Mouse (Mus musculus) testis, adult 2 months (tissue): Measurements from ENCODE around the gene Steap1. TPM values are rescaled to one million over a fixed set of nuclear protein-coding genes. Genes with fewer than 3 reads are reported as not detected.

Experiments
- H3K27ac ChIP-seq: fragments of 200-500 bp; 2 replicates; pipeline ENCODE4 v1.5.1; 2012; ENCODE audit warnings: low read depth, low read length; ENCODE audit not compliant: control insufficient read depth, insufficient read depth
- H3K27me3 ChIP-seq: fragments of 200-500 bp; 2 replicates; pipeline ENCODE4 v1.6.1; 2012; ENCODE audit warnings: mild to moderate bottlenecking, low read length, moderate library complexity; ENCODE audit not compliant: control insufficient read depth, insufficient read depth
- H3K36me3 ChIP-seq: fragments of 200-500 bp; 2 replicates; pipeline ENCODE4 v1.6.1; 2012; ENCODE audit warnings: mild to moderate bottlenecking, low read length; ENCODE audit not compliant: control insufficient read depth, insufficient read depth
- H3K4me1 ChIP-seq: fragments of 200-500 bp; 2 replicates; pipeline ENCODE4 v1.6.1; 2012; ENCODE audit warnings: low read length; ENCODE audit not compliant: control insufficient read depth, insufficient read depth
- H3K4me3 ChIP-seq: fragments of 200-500 bp; 2 replicates; pipeline ENCODE4 v1.5.1; 2012; ENCODE audit warnings: low read depth, mild to moderate bottlenecking, low read length, moderate library complexity, mixed read lengths; ENCODE audit not compliant: control insufficient read depth
- CTCF ChIP-seq: fragments of 200-500 bp; IDR thresholded peaks from 2 replicates; pipeline ENCODE4 v1.5.1; 2012; ENCODE audit warnings: low read depth, mild to moderate bottlenecking, inconsistent platforms, low read length, moderate library complexity; ENCODE audit not compliant: control insufficient read depth, insufficient read depth, insufficient replicate concordance
- POLR2A ChIP-seq: fragments of 200-500 bp; IDR thresholded peaks from 2 replicates; pipeline ENCODE4 v1.6.1; 2012; ENCODE audit warnings: low read depth, mild to moderate bottlenecking, inconsistent platforms, low read length, moderate library complexity; ENCODE audit not compliant: control insufficient read depth
- polyA plus RNA-seq: library from polyadenylated mRNA; depleted of rRNA; stranded (reverse); fragments of >200 nt; gene quantifications from 2 replicates; pipeline ENCODE4 v1.2.3, GENCODE M21; 2012; rRNA removed

The Steap1 gene
- polyA plus RNA-seq, 1 experiment = 1.1 TPM

GRCm38 (mm10) chr5:5698830-5699229 lies 50.3 kb downstream of the Steap1 start:
- no peak overlapping the region for H3K27ac ChIP-seq
- H3K4me1 ChIP-seq = no peaks in the 10 kb centered on the region; the same call in none of the 2 replicates
- TF ChIP-seq POLR2A (no peak), CTCF (no peak)
- no peaks in the 10 kb centered on the region for H3K27me3 ChIP-seq
- H3K4me3 ChIP-seq = no peak overlapping the region
- no peaks in the 10 kb centered on the region for H3K36me3 ChIP-seq

GRCm38 (mm10) chr5:5695401-5695942 lies 53.7 kb downstream of the Steap1 start:
- no peaks in the 10 kb centered on the region for H3K36me3 ChIP-seq
- H3K27ac ChIP-seq = no peak overlapping the region
- TF ChIP-seq CTCF (no peak), POLR2A (no peak)
- no peaks in the 10 kb centered on the region; the same call in none of the 2 replicates for H3K4me1 ChIP-seq
- no peak overlapping the region for H3K4me3 ChIP-seq
- no peaks in the 10 kb centered on the region for H3K27me3 ChIP-seq

DNA sequence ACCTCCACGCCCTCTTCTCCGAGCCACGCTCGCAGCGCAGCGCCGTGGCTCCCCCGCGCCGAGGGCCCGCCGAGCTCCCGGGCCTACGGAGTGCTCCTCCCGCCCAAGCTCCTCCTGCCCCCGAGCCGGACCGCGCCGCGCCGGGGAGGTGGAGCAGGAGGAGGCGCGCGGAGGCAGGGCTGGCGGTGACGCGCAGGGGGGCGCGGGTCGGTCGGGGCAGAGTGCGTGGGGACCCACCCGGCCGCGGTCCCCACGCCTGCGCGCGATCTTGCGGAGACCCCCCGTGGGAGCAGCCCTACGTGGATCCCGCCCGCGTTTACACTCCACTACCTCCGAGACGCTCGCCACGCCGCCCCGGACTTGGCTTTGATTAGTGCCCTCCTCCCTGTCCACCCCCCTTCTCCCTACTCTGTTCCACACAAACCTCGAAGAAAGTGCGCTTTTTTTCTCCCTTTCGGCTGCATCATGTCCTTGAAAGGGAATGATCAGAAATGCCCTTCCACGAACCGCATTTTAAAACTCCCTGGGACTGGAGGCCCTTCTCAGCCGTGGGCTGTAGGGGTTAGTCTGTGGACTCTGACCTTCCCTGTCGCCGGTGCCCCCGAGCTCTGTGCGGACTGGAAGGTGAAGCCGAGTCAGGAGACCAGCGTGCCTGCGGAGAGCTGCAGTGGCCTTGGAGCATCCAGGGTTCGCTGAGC lies 55.0 kb downstream of the Steap1 start, which contains the start of gene Steap2:
Gene Steap2, minus strand, starts transcription at position 623 of the 698 bp plus-strand sequence.
- no peaks in the 10 kb centered on the region for H3K36me3 ChIP-seq
- no peaks in the 10 kb centered on the region; the same call in none of the 2 replicates for H3K4me1 ChIP-seq
- TF ChIP-seq POLR2A (no peak; the same call in 1 of the 2 replicates), CTCF (no peak)

GRCm38 (mm10) chr5:5693541-5693955 lies 55.6 kb downstream of the Steap1 start:
- Histone ChIP-seq H3K27me3 (no peaks in the 10 kb centered on the region), H3K4me1 (no peaks in the 10 kb centered on the region; the same call in none of the 2 replicates), H3K4me3 (peak overlapping the region; percentile 76), H3K27ac (no peak overlapping the region), H3K36me3 (no peaks in the 10 kb centered on the region)
- TF ChIP-seq CTCF = no peak
- TF ChIP-seq POLR2A = peak; percentile 40; the same call in 1 of the 2 replicates

More for the DNA sequence above, 55.0 kb downstream of the Steap1 start, which contains the start of gene Steap2:
- Histone ChIP-seq H3K27me3 (no peaks in the 10 kb centered on the region), H3K27ac (no peak within 1 kb of the TSS), H3K4me3 (peak within 1 kb of the TSS; percentile 76)

- no peak overlapping the region for H3K4me3 ChIP-seq
- no peaks in the 10 kb centered on the region; the same call in none of the 2 replicates for H3K4me1 ChIP-seq
Measured at GRCm38 (mm10) chr5:5692167-5692738, 56.9 kb downstream of the Steap1 start.

GRCm38 (mm10) chr5:5688945-5689540 lies 60.1 kb downstream of the Steap1 start:
- Histone ChIP-seq H3K36me3 (no peaks in the 10 kb centered on the region), H3K4me1 (peaks cover 3% of the 10 kb centered on the region), H3K27me3 (no peaks in the 10 kb centered on the region), H3K27ac (no peak overlapping the region), H3K4me3 (no peak overlapping the region)
- no peak for TF ChIP-seq POLR2A
- TF ChIP-seq CTCF = no peak

More at GRCm38 (mm10) chr5:5692167-5692738, 56.9 kb downstream of the Steap1 start:
- H3K27me3 ChIP-seq = no peaks in the 10 kb centered on the region
- no peak overlapping the region for H3K27ac ChIP-seq
- no peaks in the 10 kb centered on the region for H3K36me3 ChIP-seq
- TF ChIP-seq CTCF = no peak

DNA sequence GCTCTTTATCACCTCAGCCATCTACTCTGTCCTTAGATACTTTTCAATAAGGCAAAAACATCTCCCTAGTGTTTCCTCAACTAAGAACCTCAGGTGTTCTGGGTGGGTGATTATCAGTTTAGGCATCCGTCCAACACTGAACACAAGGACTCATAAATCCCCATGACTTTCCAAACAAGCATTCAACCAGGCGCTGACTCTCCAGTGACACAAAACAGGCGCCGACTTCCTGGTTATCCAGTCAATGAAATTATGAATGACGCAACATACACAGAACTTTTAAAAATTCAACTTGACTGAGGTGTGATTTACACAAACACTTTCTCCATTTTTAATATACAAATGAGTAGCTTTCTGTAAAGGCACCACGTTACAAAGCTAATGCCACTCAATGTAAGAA lies 60.9 kb downstream of the Steap1 start:
- H3K27ac ChIP-seq = no peak overlapping the region
- no peaks in the 10 kb centered on the region for H3K27me3 ChIP-seq
- H3K4me3 ChIP-seq = no peak overlapping the region
- H3K36me3 ChIP-seq = no peaks in the 10 kb centered on the region
- peaks cover 3% of the 10 kb centered on the region; the same call in 1 of the 2 replicates for H3K4me1 ChIP-seq
- TF ChIP-seq POLR2A = no peak
- TF ChIP-seq CTCF = no peak

GRCm38 (mm10) chr5:5686973-5687372 lies 62.2 kb downstream of the Steap1 start:
- Histone ChIP-seq H3K27ac (peak overlapping the region; percentile 54; the same call in 1 of the 2 replicates), H3K4me3 (no peak overlapping the region), H3K27me3 (no peaks in the 10 kb centered on the region), H3K36me3 (no peaks in the 10 kb centered on the region), H3K4me1 (peaks cover 3% of the 10 kb centered on the region; the same call in 1 of the 2 replicates)
- TF ChIP-seq POLR2A = no peak
- TF ChIP-seq CTCF = no peak

Other genes starting within 250 kb of the Steap1 start
- gene Cldn12, start 234.4 kb downstream of the Steap1 start, polyA plus RNA-seq = 4.2 and 7.7 TPM in 2 replicates
- 2.6 and 3.0 TPM in 2 replicates for gene Gtpbp10, start 189.8 kb downstream of the Steap1 start, polyA plus RNA-seq
- gene Gm8773, start 175.5 kb downstream of the Steap1 start, polyA plus RNA-seq = 0.34 and 0.38 TPM in 2 replicates
- 163 and 169 TPM in 2 replicates for gene Cfap69, start 85.1 kb downstream of the Steap1 start, polyA plus RNA-seq
- 4.4 and 6.2 TPM in 2 replicates for gene Steap2, start 54.7 kb downstream of the Steap1 start, polyA plus RNA-seq